Mouse (Mus musculus): ENCODE results near the gene Bcl6.
A peak's percentile ranks its signal among the peaks of the same experiment; 100 is the strongest.

The Bcl6 gene

GRCm38 (mm10) chr16:23990161-23990970 lies 1.7 kb upstream of the Bcl6 start:
- no peak for DNase-seq

GRCm38 (mm10) chr16:23989209-23990160 lies 833 bp upstream of the Bcl6 start:
- DNase-seq = no peak

- DNase-seq = no peak
These were observed 541 bp downstream of the Bcl6 start for GRCm38 (mm10) chr16:23988157-23988465.

- DNase-seq = peak; percentile 48
These were observed 1.1 kb downstream of the Bcl6 start for GRCm38 (mm10) chr16:23987341-23988156.

GRCm38 (mm10) chr16:23986871-23987270 lies 1.8 kb downstream of the Bcl6 start:
- no peak for DNase-seq

- no peak for DNase-seq
These were observed 2.5 kb downstream of the Bcl6 start for GRCm38 (mm10) chr16:23986176-23986575.

- peak; percentile 36 for DNase-seq
These were observed 3.2 kb downstream of the Bcl6 start for GRCm38 (mm10) chr16:23985467-23985861.

DNA sequence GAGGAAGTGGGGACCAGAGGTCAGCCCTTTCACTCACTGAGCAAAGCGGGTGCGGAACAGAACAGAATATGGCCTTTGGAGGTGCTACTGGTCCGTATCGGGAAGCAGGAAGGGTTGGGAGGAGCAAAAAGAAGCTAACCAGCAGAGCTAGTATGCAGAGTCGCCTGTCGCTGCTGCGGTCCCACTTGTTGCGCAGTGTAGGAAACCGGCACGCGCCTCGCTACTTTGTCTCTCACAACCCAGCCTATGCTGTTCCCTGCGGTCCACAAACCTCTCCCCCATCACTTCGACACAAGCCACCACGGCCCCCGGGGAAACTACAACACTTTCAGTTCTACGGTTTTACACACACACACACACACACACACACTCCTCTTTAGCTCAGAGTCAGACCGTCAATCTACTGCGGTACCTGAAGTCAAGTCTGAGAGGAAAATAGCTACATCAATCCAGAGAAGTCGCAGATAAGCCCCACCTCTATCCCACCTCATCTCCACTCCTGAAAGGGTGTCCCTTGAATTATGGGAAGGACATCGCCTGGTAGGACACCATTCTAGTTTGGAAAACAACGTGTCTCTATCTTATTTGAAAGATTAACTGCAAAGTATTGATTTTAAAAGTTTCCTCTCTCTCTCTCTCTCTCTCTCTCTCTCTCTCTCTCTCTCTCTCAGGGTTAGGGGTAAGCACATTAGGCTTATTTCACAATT lies 3.7 kb downstream of the Bcl6 start:
- peak; percentile 26 for DNase-seq

DNA sequence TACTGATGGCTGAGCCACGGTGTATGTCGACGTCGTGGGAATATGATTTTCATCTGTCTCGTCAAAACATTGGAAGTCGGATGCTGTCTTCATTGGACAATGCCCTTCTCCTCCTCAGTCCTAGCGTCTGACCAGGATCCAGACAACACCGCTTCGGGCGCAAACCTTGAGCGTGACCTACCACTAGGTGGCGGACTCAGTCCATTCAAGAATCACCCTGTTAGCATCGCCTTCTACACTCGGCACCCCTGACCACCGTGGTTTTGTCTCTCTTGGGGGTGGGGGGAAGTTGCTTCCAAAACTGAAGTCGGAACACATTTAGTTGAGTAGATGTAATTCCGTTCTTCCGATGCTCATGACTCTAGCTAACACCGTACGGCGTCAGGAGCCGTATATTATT lies 4.5 kb downstream of the Bcl6 start:
- peak; percentile 82 for DNase-seq

- DNase-seq = peak; percentile 72
These were observed 5.6 kb downstream of the Bcl6 start for GRCm38 (mm10) chr16:23982891-23983588.

- peak; percentile 71 for DNase-seq
These were observed 6.5 kb downstream of the Bcl6 start for GRCm38 (mm10) chr16:23981925-23982851.

DNA sequence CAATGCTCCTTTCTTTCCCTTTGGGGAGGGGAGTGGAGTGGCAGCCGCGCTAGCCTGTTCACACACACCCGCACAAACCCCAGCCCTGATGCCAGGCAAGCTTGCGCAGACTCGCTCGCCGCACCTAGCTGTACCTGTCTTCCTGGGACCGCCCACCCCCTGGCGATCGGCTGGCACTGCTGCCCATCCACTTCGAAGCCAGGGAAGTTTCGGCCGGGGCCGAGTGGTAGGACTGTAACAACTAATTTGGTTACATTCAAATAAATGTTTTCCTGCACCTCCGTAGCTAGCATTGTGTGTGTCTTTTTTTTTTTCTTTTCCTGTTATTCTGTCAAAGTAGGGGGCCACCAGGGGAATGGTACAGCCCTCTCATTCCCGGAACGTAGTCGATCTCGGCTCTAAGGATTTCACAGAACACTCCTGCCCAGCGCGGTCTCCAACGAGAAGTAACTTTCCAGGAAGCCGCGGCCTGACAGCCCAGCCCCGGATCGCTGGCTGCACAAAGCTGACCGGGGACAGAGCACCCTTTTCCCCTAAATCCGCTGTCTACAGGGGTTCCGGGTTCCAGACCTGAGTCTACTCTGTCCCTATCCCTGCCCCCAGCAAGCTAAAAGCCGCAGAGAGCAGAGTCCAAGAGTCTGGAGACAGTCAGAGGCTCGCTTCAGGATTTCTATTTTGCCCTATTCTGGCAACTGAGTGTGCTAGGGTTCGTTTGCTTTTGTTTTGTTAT lies 7.5 kb downstream of the Bcl6 start:
- no peak for DNase-seq

- DNase-seq = no peak
These were observed 8.3 kb downstream of the Bcl6 start for GRCm38 (mm10) chr16:23980201-23980870.

DNA sequence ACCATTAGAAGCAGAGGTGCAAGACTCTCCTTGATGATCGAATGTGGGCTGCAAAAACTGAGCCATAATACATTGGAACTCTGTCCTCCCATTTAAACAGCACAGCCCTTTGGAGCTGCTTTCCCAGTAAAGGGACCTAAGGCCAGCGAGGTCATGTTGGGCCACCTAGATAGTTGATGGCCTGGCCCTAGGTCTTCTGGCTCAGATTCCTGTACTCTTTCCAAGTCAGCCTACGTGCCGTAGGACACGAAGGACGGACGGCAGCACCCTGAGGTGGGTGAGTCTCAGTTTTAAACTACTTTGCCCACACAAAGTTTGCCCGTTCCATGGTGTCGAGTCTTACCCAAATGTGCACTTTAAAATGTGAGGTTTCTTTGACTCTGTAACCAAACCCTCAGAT lies 9.2 kb downstream of the Bcl6 start:
- no peak for DNase-seq

DNA sequence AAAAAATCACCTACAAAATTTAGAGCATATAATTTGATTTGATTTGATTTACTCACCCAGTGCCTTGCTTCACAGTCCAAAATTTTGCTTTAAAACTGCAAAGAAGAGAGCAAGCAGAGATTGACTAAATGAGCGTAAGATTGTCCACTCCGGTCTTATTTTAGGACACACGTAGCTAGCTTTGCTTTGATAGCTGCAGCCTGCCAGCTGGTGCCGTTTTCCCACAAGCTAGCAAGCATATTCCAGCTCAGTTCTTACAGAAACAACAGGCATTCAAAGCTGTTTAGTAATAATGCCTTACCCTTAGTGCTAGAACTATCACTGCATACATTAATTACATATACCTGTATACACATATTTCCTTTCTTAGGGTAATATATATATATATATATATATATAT lies 10.2 kb downstream of the Bcl6 start:
- DNase-seq = no peak

DNA sequence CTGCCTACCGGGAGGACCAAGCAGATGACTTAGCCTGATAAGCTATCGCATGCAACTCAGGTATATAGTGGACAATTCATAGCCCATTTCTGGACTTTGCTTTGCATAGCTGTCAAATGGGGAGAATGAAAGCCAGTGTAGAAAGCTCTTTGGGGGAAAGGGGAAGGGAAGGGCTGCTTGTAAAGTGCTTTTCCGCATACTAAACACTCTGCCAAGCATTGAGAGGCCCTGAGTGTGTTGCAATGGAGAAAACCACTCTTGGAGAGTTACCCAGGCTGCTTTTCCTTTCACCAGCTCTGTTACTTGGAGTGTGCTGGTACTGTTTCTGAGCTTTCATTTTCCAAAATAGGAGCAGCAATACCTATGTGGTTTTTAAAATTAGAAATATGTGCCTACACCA lies 10.9 kb downstream of the Bcl6 start:
- no peak for DNase-seq

DNA sequence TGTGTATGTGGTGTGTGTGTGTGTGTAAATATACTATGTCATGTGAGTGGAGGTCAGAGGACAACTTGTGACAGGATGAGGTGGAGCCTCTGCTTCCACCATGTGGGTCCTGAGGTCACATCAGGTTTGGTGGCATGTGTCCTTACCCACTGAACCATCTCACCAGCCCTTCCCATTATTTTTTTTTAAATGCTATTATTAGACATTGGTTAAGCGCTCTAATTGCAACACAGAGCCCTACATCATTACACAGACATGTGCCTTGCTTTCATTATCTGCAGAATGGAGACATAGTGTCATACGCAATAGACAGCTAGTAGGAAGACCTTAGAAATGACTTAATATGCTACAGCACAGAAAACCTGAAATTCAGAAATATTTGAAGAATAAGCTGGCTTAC lies 12.5 kb downstream of the Bcl6 start:
- no peak for DNase-seq

GRCm38 (mm10) chr16:23973635-23974367 lies 14.9 kb downstream of the Bcl6 start:
- no peak for DNase-seq

DNA sequence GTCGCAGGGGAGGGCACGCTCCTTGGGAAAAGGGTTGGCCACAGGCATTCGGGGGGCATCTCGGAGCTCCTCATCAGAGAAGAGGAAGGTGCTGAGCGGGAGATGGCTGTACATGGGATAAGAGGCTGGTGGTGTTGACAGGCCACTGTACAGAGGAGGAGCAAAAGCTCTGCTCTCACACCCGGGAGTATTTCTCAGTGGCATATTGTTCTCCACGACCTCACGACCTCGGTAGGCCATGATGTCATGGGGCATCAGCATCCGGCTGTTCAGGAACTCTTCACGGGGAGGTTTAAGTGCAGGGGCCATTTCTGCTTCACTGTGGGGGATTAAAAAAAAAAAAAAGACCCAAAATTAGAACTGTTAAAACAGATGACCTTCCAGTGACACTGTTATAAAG lies 15.8 kb downstream of the Bcl6 start:
- DNase-seq = no peak
